Mouse (Mus musculus) hindbrain, embryonic 15.5 days (tissue): ENCODE data around the gene Pdcd11. TPM values are rescaled to one million over a fixed set of nuclear protein-coding genes. Genes with fewer than 3 reads are reported as not detected.

ENCODE experiments used
- ATAC-seq: fragments of 200-750 bp; cut with Nextera tagmentation; 2 replicates; pipeline ENCODE4 v1.8.0; 2017; ENCODE audit warnings: low read depth, moderate number of reproducible peaks, moderate TSS enrichment; ENCODE audit not compliant: low FRiP score
- H3K27ac ChIP-seq: fragments of 300-500 bp; sonication (generic); replicated peaks from 2 replicates; pipeline ENCODE4 v1.5.1; 2015; ENCODE audit warnings: mild to moderate bottlenecking, inconsistent platforms
- H3K27me3 ChIP-seq: fragments of 300-500 bp; sonication (generic); 2 replicates; pipeline ENCODE4 v1.6.1; 2015; ENCODE audit warnings: control low read depth, inconsistent platforms
- H3K36me3 ChIP-seq: fragments of 300-500 bp; sonication (generic); 2 replicates; pipeline ENCODE4 v1.6.1; 2015; ENCODE audit warnings: control low read depth, inconsistent platforms
- H3K4me1 ChIP-seq: fragments of 300-500 bp; sonication (generic); replicated peaks from 2 replicates; pipeline ENCODE4 v1.6.1; 2015; ENCODE audit warnings: control low read depth, inconsistent platforms
- H3K4me2 ChIP-seq: fragments of 300-500 bp; sonication (generic); 2 replicates; pipeline ENCODE4 v1.6.1; 2015; ENCODE audit warnings: moderate library complexity, mild to moderate bottlenecking, inconsistent platforms
- H3K4me3 ChIP-seq: fragments of 300-500 bp; sonication (generic); 2 replicates; pipeline ENCODE4 v1.5.1; 2015; ENCODE audit warnings: mild to moderate bottlenecking, inconsistent platforms
- H3K9ac ChIP-seq: fragments of 300-500 bp; sonication (generic); 2 replicates; pipeline ENCODE4 v1.6.1; 2015; ENCODE audit warnings: inconsistent platforms
- H3K9me3 ChIP-seq: fragments of 300-500 bp; sonication (generic); 2 replicates; pipeline ENCODE4 v1.6.1; 2016; ENCODE audit warnings: control low read depth, inconsistent platforms
- WGBS: fragments of 180-500 bp; shearing (Covaris S2); methylation state at CpG from one replicate; pipeline ENCODE4 v1.1.7; 2015; 5-methylcytosine and 5-hydroxymethylcytosine counted together
- polyA plus RNA-seq: library from polyadenylated mRNA; unstranded; fragments of >200 nt; fragmentation: Nextera tagmentation; extraction: Ambion mirVana; gene quantifications from 2 replicates; pipeline ENCODE4 v1.2.1, GENCODE M21; 2015

The Pdcd11 gene
- polyA plus RNA-seq, 1 experiment from 2014 or later: 5.1 TPM

- ATAC-seq: no peak
- Histone ChIP-seq H3K9me3 (no peaks in the 10 kb centered on the region), H3K27ac (no peak overlapping the region), H3K4me2 (no peak overlapping the region), H3K36me3 (no peaks in the 10 kb centered on the region), H3K4me1 (peaks cover 22% of the 10 kb centered on the region), H3K9ac (no peak overlapping the region), H3K4me3 (no peak overlapping the region), H3K27me3 (no peaks in the 10 kb centered on the region)
- WGBS: 71% methylated on average over 2 of the region's 2 CpGs
These were observed 86.4 kb downstream of the Pdcd11 start for GRCm38 (mm10) chr19:47176916-47177505.

- H3K4me1 ChIP-seq: peaks cover 22% of the 10 kb centered on the region
- H3K27ac ChIP-seq: peak overlapping the region; percentile 86
- WGBS: 22% methylated on average over 10 of the region's 10 CpGs
- no peaks in the 10 kb centered on the region for H3K36me3 ChIP-seq
- H3K27me3 ChIP-seq: no peaks in the 10 kb centered on the region
- no peak overlapping the region for H3K9ac ChIP-seq
- ATAC-seq: peak; percentile 9; the same call in 1 of the 2 replicates
- peak overlapping the region; percentile 96 for H3K4me2 ChIP-seq
- H3K9me3 ChIP-seq: no peaks in the 10 kb centered on the region
- peak overlapping the region; percentile 84 for H3K4me3 ChIP-seq
These were observed 87.4 kb downstream of the Pdcd11 start for GRCm38 (mm10) chr19:47178001-47178400.

- Histone ChIP-seq H3K4me2 (peak within 1 kb of the TSS; percentile 96), H3K36me3 (no peaks in the 10 kb centered on the region), H3K4me3 (peak within 1 kb of the TSS; percentile 84), H3K27ac (peak within 1 kb of the TSS; percentile 86), H3K9ac (peak within 1 kb of the TSS; percentile 70), H3K9me3 (no peaks in the 10 kb centered on the region), H3K4me1 (peaks cover 22% of the 10 kb centered on the region), H3K27me3 (no peaks in the 10 kb centered on the region)
- peak; percentile 67 for ATAC-seq
- WGBS: under 1% methylated on average over 66 of the region's 98 CpGs
These were observed 88.1 kb downstream of the Pdcd11 start, which contains the start of gene Neurl1a for GRCm38 (mm10) chr19:47178431-47179271. TSS of gene Neurl1a (plus strand) at chr19:47178820.

GRCm38 (mm10) chr19:47179272-47179809 lies 88.8 kb downstream of the Pdcd11 start:
- H3K9ac ChIP-seq: peak overlapping the region; percentile 70
- under 1% methylated on average over 37 of the region's 42 CpGs for WGBS

GRCm38 (mm10) chr19:47180011-47180410 lies 89.4 kb downstream of the Pdcd11 start:
- Histone ChIP-seq H3K27me3 (no peaks in the 10 kb centered on the region), H3K36me3 (no peaks in the 10 kb centered on the region), H3K4me1 (peaks cover 28% of the 10 kb centered on the region), H3K27ac (no peak overlapping the region), H3K4me2 (peak overlapping the region; percentile 96), H3K9ac (peak overlapping the region; percentile 70), H3K9me3 (no peaks in the 10 kb centered on the region), H3K4me3 (peak overlapping the region; percentile 84)
- WGBS: 16% methylated on average over 8 of the region's 8 CpGs
- no peak for ATAC-seq

More at GRCm38 (mm10) chr19:47179272-47179809, 88.8 kb downstream of the Pdcd11 start:
- H3K36me3 ChIP-seq: no peaks in the 10 kb centered on the region
- H3K27ac ChIP-seq: peak overlapping the region; percentile 86
- peak overlapping the region; percentile 84 for H3K4me3 ChIP-seq
- peaks cover 25% of the 10 kb centered on the region for H3K4me1 ChIP-seq
- no peaks in the 10 kb centered on the region for H3K9me3 ChIP-seq
- H3K4me2 ChIP-seq: peak overlapping the region; percentile 96
- H3K27me3 ChIP-seq: no peaks in the 10 kb centered on the region
- ATAC-seq: peak; percentile 59

Other genes starting within 250 kb of the Pdcd11 start
- gene Ina, start 76.1 kb upstream of the Pdcd11 start, polyA plus RNA-seq: 526 and 612 TPM in 2 replicates
- 74.1 and 81.2 TPM in 2 replicates for gene Nt5c2, start 75.6 kb upstream of the Pdcd11 start, polyA plus RNA-seq
- gene Pcgf6, start 39.9 kb upstream of the Pdcd11 start, polyA plus RNA-seq: 29.3 and 33.4 TPM in 2 replicates
- 5.8 and 5.9 TPM in 2 replicates for gene Taf5, start 23.0 kb upstream of the Pdcd11 start, polyA plus RNA-seq
- gene Usmg5, start 121 bp upstream of the Pdcd11 start, polyA plus RNA-seq: 1,548 and 1,861 TPM in 2 replicates
- gene Calhm2, start 47.5 kb downstream of the Pdcd11 start, polyA plus RNA-seq: 1.3 and 1.6 TPM in 2 replicates
- gene Calhm1, start 53.5 kb downstream of the Pdcd11 start, polyA plus RNA-seq: not detected in 2 replicates
- not detected in 2 replicates for gene Calhm3, start 67.0 kb downstream of the Pdcd11 start, polyA plus RNA-seq
- 17.6 and 17.9 TPM in 2 replicates for gene Neurl1a, start 88.1 kb downstream of the Pdcd11 start, polyA plus RNA-seq